Mouse (Mus musculus) embryo, embryonic 10 days (tissue): Measurements from ENCODE around the gene Ubash3a.
"Not testable (repeated sequence)": the region's sequence is repeated elsewhere in the genome, so short reads cannot be mapped to it uniquely, and the experiment has no call there.

ENCODE experiments used
- DNase-seq: peaks from one replicate; pipeline ENCODE4 v3.0.0-alpha.2; 2015; ENCODE audit warnings: low spot score

Gene Ubash3a

DNA sequence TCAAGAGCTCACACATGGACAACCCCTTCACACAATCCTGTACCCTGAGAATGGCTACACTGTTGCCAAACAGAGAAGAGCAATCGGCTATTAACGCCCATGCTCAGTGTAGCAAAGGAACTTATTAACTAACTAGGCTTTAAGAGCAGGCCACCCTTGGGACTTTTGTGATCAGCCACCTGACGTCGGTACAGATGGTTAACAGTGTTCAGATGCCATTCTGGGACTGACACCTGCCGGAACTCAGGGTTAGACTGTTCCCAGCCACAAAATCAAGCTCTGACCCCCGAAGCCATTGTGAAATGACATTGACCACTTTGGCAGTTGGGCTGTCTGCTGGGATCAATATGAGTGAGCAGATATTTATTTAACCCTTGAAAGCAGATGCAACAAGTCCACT lies 53.7 kb downstream of the Ubash3a start:
- DNase-seq = no peak

DNA sequence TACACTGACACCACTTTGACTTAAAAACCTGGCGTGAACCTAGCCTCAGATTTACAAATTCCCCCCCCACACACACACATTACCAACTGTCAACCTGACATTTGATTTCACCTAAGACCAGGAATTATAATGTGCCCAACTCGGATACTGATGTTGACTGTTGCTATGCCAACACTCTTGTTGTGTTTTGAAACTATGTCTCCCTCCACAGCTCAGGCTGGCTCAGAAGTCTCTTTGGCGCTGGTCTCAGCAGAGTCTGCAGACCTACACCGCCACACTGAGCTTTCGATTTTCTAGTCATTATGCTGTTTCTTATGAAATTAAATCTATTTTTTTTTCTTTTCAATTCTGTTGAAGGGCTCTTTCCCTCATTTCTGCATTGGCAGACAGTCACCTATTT lies 55.0 kb downstream of the Ubash3a start:
- DNase-seq = peak; percentile 28

DNA sequence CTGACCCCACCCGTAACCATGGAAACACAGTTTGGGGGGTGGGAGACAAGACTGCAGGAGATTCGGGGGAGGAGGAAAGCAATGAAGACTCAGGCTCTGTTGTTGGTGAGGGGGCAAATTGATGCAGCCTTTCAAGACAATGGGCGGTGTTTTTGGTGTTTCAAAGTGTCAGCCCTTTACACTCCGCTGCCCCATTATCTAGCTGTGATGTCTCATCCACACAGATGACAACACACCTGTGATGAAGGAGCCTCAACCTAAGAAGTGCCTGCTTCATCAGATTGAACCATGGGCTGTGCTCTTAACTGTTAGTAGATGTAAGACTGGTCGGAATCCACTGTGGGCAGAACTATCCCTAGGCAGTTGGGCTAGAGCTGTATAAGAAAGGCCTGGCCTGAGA lies 56.1 kb downstream of the Ubash3a start:
- no peak for DNase-seq

DNA sequence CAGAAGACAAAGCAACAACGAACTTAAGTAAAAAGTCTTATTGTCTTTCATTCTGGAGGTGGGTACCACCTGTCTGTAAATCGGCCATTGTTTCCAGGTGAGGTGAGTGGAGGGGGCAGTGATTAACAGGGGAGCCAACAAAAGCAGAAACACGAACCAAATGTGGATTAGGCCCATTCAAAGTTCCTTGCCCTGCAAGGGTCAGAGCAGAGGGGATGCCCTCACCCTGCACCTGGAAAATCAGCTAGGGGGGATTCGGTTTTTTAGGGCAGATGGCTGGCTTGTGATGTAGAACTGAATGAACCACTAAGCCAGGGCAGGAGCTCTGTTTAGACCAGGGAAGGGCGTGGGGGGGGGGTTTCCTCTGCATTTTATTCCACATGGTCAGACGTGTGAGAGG lies 56.7 kb downstream of the Ubash3a start:
- no peak for DNase-seq

DNA sequence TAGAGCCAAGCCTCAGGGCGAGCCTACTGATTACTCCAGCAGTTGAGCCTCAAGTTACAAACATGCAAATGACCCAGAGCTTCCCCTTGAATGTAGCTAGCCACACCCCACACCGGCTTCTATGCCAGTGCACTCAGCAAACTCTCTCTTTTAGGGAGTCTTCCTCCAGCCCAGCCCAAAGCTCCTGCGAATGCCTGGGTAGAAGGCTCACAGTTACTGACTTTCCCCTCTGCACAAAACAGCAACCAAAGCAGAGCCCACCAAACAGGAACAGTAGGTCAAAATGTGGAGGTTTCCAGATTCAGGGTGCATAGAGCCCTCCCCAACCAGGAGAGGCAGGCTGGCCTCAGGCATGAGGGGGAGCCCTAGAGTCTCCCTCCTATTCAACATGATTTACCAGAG lies 57.5 kb downstream of the Ubash3a start:
- peak; percentile 42 for DNase-seq

DNA sequence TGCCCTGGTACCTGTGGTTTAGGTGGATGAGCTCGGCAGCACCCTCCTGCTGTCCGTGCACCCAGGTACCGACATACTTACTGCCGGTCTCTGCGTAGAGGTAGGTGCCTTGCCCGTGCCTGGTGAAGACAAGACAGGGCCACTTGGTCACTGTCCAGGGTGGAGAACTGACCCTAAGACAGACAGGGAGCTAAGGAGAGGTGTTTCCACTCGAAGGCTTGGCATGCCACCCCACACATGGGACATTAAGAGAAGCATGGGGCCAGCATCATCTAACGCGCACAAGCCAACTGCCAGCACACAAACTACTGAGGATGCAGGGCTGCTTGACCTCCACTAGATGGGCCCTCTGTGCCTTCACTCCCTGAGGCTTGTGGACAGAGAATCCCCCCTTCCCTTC lies 58.2 kb downstream of the Ubash3a start:
- DNase-seq = no peak

DNA sequence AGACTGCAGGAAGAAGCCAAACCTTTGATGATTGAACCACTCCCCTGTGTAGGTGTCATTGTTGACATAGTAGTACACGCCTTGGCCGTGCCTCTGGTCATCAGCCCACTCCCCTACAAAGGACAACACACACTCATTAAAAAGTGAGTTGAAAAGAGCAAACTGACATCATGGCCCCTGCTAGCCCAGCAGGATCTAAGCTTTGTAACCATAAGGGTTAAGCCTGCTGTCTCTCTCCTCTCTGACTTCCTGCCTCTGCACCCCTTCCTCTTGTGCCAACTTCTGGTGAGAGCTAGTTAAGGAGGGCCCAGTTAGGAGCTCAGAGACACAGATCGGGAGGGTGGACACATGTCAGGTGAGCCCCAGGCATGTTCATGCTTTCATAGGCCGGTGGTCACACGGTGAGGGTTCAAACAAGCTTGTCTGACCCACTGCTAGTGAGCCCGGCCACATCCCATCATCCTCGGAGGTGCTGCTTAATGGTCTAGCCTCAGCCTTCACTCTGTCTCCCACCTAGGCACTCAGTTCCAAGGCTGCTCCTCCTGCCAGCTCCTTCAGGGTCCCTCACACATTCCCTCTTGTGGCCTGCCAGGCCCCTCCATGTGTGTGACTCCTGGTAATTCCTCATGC lies 58.8 kb downstream of the Ubash3a start:
- no peak for DNase-seq

DNA sequence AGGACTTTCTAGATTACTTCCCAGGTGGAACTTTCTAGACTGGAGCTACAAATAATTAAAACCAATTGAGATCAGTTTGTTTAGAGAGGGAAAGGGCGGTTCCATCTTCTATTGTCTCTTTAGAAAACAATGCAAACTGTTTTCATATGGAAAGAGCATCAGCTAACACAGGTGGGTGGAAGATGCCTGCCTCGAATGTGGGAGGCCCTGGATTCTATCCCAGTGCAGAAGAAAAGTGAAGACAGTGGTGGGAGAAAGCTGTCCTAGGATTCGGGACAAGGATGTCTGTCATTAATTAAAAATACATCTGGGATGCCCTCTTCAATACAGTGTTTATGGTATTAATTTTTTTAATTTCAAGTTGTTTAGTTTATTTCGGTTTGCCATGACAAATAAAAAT lies 59.5 kb downstream of the Ubash3a start:
- DNase-seq = no peak

DNA sequence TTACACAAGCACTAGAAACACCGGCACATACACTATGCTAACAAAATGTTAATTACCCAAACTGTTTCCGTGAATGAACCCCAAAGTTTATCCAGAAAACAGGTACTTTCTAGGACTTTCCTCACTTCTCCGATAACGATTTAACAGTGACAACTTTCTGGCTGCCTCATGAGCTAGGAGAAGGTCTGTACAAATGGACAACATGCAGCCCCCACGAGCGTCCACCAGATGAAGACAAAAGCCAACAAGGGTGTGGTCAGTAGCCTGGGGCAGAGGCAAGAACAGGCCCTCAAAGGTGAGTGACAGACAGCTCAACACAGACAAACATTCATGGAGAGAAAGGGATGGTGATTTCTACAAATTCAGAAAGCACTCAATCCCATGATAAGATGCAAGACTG lies 59.9 kb downstream of the Ubash3a start:
- DNase-seq = no peak

DNA sequence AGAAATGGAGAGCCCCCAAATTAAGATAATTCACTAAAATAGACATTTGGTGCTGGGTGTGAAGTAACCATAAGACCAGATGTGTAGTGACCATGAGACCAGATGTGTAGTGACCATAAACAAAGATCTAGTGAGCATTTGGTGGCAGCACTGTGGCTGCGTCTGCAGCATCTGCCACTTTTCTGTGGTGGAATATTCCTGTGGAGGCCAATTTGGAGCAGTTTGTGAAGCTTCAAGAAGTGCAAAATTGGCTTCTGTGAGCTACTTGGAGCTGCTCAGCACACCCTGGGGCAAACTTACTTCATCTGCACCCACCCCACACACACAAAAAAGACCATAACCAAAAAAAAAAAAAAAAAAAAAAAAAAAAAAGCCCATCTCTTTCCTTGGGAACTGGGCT lies 60.3 kb downstream of the Ubash3a start:
- DNase-seq = no peak

DNA sequence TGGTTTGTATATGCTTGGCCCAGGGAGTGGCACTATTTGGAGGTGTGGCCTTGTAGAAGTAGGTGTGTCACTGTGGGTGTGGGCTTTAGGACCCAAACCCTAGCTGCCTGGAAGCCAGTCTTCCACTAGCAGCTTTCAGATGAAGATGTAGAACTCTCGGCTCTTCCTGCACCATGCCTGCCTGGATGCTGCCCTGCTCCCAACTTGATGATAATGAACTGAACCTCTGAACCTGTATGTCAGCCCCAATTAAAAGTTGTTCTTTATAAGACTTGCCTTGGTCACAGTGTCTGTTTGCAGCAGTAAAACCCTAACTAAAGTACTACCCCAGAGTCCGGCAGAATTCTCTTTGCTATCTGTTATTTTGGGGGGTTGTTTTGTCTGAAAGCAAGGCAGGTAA lies 62.1 kb downstream of the Ubash3a start:
- DNase-seq = no peak

DNA sequence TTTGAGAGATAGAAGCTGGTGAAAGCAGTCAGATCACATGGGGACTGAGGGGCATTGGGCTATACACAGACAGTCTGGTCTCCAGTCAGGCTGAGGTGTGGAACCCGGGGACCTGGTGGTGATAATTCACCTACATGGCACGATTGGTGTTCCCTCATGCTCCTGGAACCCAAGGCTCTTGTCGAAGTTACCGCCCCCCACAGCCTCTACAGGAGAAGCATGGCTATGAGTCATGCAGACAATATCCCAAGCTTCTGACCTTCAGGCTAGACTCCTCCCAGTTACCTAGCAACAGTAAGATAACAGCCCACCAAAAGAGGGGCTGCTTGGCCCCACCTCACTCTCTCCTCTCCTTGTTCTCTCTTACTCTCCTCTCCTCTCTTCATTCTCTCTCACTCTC lies 62.6 kb downstream of the Ubash3a start:
- DNase-seq = no peak

DNA sequence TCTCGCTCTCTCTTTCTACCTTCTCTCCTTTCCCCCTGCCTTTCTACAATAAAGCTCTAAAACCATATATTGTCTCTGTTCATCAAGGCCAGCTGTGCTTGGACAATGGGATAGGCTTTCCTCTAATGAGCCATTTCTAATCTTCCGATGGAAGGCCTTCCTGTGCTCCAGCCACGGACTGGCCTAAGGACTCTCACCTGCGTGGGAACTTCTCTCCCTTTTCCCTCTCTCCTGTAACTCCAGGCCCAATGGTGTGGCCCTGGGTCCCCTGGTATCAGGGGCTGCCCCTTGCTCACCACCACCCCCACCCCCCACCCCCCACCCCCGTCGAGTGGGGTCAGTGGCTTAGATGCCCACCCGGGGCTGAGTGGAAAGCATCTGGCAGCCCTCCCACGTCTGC lies 63.1 kb downstream of the Ubash3a start:
- not testable (repeated sequence) for DNase-seq

DNA sequence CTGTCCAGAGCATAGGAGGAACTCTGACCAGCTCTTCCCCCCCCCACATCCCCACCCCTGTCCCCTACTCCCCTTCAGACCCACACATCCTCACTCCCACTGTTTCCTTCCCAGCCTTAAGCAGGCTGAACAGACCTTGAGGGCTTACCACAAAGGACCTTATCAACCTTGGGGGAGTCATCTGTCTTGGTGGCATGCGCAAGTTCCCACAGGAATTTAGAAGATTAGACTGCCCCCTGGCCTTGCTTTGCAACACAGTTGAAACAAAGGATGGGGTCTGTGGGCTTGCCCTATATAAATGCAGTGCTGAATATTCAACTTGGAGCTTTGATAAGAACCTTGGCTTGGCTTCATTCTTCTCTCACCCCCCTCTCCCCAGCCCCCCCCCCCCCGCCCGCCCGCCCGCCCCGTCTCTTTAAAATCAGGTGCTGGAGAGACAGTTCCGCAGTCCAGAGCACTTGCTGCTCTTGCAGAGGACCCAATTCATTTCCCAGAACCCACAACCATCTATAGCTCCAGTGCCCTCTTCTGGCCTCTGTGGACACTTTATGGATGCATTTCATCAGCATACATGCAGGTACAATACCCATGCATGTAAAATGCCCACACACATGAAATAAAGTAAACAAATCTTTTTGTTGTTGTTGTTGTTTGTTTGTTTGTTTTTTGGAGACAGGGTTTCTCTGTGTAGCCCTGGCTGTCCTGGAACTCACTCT lies 63.6 kb downstream of the Ubash3a start:
- no peak for DNase-seq

DNA sequence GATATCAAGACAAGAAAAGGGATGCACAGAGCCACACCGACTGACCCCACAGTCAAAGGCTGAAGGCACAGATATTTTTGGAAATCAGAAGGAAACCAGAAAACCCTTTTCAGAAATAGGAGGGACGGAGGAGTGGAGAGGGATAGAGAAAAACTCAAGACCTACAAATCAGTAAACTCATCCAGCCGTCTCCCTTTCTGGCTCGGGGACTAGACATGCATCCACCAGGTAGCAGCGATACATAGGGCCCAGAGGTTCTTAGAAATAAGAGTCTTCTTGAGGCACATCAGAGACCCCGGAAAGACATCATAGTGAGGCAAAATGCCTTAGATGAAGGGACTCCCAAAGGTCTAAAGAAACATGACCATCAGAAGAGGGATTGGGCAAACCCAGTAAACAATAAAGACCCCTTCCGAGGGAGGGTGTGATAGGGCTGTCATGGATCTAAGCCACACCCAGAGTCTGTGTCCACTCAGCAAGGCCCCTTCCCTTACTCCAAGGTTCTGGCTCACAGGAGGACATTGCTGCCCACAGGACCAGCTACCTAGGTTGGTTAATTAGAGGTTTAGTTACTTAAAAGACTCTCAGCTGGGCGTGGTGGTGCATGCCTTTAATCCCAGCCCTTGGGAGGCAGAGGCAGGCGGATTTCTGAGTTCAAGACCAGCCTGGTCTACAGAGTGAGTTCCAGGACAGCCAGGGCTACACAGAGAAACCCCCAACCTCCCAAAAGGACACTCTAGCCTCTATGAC lies 64.9 kb downstream of the Ubash3a start:
- no peak for DNase-seq

DNA sequence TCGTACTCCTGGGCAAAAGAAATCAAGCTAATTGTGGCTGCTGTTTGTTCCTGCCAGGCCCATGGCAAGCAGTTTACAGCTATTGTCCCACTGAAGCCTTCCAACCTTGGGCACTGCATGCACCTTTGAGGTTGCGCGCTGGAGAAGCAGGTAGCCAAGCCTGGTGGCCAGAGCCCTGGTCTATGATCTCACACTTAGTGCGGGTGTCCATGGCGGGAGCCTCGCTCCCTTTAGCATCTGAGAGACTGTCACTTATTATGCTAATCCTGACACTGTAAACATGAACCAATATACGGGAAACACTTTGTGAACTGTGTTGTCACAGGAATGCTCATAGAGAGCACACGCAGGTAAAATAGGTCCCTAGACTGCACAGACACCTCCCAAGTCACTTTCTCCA lies 66.0 kb downstream of the Ubash3a start:
- no peak for DNase-seq

DNA sequence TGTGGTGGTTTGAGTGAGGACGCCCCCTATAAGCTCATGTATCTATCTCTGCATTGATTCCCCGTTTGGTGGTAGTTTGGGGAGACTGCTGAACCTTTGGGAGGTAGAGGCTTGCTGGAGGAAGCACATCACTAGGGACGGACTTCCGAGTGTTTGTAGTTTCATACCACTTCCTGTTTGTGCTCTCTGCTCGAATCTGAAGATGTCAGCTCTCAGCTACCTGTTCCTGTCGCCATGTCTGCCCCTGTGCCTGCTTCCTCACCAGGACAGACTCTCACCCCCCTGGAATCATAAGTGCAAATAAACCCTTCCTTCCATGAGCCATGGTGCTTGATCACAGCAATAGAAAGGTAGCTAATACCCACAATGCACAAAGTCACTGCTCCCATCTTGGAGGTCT lies 67.5 kb downstream of the Ubash3a start:
- no peak for DNase-seq

DNA sequence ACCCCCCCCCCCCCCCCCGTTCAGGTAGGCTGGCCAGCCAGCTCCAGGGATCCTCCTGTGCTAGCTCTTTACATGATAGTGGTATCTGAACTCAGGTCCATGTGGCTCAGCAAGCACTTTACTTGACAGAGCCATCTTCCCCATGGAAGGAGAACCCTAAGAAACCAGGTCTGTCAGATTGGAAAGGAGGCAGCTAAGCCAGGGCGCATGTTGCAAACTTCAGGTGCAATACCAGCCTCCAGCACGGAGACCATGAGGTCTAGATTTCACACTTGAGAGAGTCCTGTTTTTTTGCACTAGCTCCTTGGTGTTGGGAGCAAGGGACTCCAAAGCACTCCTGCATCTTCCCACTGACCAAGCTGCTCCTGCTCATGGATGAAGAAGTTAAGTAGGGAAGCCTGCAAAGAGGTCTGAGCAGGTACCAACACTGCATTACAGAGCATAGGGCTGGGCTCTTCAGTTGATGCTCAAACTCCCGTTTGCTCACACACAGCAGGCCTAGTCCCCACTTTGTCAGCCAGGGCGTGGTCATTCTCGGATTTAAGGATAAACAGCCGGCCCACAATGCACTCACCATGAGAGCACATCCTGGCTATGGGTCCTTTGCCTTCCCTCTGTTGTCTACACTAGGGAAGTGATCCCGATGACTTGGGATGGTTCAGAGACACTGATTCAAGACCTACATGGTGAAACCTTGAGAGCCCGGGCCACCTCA lies 68.7 kb downstream of the Ubash3a start:
- no peak for DNase-seq

DNA sequence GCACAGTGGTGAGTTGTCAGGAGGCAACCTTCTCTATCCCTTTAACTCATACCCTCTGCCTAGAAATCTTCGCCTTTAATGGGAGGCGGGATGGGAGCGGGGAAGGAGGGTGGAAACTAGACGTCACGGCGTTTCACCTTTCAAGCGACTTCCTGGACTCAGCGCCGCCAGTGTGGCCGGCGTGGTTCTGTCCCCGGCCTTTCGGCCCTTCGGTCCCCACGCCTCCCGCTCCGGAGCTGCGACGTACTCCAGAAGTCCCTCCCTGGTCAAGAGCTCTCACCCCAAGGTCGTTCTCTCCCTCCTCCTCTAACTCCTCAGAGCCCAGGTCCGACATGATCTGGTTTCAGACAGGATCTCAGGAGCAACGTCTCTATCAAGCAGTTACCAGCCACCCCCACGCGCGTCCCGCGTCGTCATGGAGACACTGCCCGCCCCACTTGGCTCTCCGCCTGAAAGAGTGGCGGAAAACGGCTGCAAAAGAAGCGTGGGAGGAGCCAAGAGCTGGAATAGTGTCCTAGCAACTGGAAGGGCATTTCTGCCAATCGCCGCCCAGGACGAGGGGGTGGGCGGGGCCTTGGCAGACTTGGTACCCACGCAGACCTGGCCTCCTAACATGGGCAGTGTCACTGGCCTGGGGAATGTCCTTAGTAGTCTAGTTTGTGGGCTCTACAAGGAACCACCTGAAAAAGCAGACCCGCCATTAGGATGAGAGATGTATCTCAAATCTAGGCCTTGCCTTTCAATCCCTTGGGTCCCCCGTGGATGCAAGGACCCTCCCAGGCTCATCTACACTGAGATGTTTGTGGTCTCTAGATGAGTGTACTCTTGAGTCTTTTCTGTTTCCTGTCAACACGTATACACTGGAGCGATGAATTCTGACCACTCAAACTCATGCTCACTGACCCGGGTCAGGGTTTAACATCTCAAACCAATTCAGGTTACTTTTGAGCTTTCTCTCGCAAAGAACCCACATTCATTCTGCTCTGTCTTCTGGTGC lies 69.5 kb downstream of the Ubash3a start, which contains the start of gene Rsph1:
TSS of gene Rsph1 (minus strand) at position 462 of the 997 bp plus-strand sequence.
- peak; percentile 92 for DNase-seq

DNA sequence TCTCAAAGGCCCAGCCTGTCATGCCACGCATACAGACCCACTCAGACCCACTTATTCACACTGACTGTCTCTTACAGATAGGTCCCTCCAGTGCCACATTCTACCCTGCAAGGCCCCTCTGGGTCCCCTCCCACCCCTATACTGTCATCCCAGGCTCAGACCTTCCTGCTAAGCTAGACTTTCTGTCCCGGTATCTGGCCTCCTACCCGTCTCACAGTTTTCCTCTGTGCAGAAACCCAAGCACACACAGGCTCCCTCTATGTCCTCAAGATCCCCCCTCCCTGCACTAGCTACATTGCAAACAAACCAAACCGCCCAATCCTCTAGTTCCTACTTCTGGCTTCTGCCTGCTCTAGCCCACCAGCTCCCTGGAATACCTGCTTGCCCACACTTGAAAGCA lies 70.3 kb downstream of the Ubash3a start:
- DNase-seq = no peak

DNA sequence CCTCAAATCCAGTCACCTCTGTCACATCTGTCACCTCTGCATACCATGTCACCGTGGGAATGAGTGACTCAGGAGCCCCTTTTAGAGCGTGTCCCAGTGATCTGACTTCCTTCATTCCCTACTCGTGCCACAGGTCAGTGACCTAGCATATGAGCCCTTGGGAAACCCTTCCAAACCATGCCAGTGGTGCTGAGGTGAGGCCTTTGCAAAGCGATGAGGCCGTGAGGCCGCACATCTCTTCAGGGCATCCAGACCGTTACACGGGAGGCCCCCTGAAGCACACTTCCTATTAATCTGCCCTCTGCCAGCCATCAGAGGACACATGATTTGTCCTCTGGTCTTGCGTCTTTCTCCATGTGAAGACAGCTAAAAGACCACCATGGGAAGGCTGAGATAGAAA lies 71.9 kb downstream of the Ubash3a start:
- DNase-seq = no peak
